Mouse (Mus musculus) cortical plate, adult 2 months (tissue): Measurements from ENCODE around the gene Ccdc92b.

Source experiments
- CTCF ChIP-seq: fragments of 200-500 bp; IDR thresholded peaks from 2 replicates; pipeline ENCODE4 v1.5.1; 2011; ENCODE audit warnings: mild to moderate bottlenecking, control low read depth, low read length; ENCODE audit not compliant: insufficient read depth; ENCODE audit errors: extremely low read depth
- POLR2A ChIP-seq: fragments of 200-500 bp; IDR thresholded peaks from 2 replicates; pipeline ENCODE4 v1.6.1; 2011; ENCODE audit warnings: mild to moderate bottlenecking, low read length, control low read depth; ENCODE audit not compliant: insufficient read depth; ENCODE audit errors: extremely low read depth

- TF ChIP-seq POLR2A (no peak), CTCF (no peak)
These were observed 12.7 kb downstream of the Ccdc92b start for GRCm38 (mm10) chr11:74631880-74632789.
